Mouse (Mus musculus) lung, embryonic 16.5 days (tissue): Measurements from ENCODE around the gene Dusp1. TPM values are rescaled to one million over a fixed set of nuclear protein-coding genes. Genes with fewer than 3 reads are reported as not detected.

Experiments
- ATAC-seq: fragments of 200-750 bp; cut with Nextera tagmentation; 2 replicates; pipeline ENCODE4 v1.8.0; 2017; ENCODE audit warnings: low read depth, mild to moderate bottlenecking, moderate library complexity
- H3K27ac ChIP-seq: fragments of 300-500 bp; sonication (generic); 2 replicates; pipeline ENCODE4 v1.5.1; 2014; ENCODE audit warnings: mild to moderate bottlenecking, control low read depth, low read length
- H3K27me3 ChIP-seq: fragments of 300-500 bp; sonication (generic); 2 replicates; pipeline ENCODE4 v1.6.1; 2014; ENCODE audit warnings: low read depth, low read length, mixed read lengths; ENCODE audit not compliant: control insufficient read depth, insufficient read depth
- H3K36me3 ChIP-seq: fragments of 300-500 bp; sonication (generic); 2 replicates; pipeline ENCODE4 v1.6.1; 2014; ENCODE audit warnings: low read length; ENCODE audit not compliant: control insufficient read depth, insufficient read depth
- H3K4me1 ChIP-seq: fragments of 300-500 bp; sonication (generic); replicated peaks from 2 replicates; pipeline ENCODE4 v1.6.1; 2014; ENCODE audit warnings: low read length, mixed read lengths; ENCODE audit not compliant: control insufficient read depth, insufficient read depth
- H3K4me2 ChIP-seq: fragments of 300-500 bp; sonication (generic); 2 replicates; pipeline ENCODE4 v1.6.1; 2014; ENCODE audit warnings: low read depth, low read length, control low read depth
- H3K4me3 ChIP-seq: fragments of 300-500 bp; sonication (generic); 2 replicates; pipeline ENCODE4 v1.5.1; 2014; ENCODE audit warnings: mild to moderate bottlenecking, low read length, control low read depth
- H3K9ac ChIP-seq: fragments of 300-500 bp; sonication (generic); 2 replicates; pipeline ENCODE4 v1.6.1; 2014; ENCODE audit warnings: low read length, control low read depth
- H3K9me3 ChIP-seq: fragments of 300-500 bp; sonication (generic); 2 replicates; pipeline ENCODE4 v1.6.1; 2016; ENCODE audit warnings: low read length; ENCODE audit not compliant: control insufficient read depth
- WGBS: fragments of 180-500 bp; shearing (Covaris S2); extraction: QIAGEN DNeasy Blood & Tissue Kit; methylation state at CpG from one replicate; pipeline ENCODE4 v1.1.7; 2014; 5-methylcytosine and 5-hydroxymethylcytosine counted together
- polyA plus RNA-seq: library from polyadenylated mRNA; unstranded; fragments of >200 nt; fragmentation: Nextera tagmentation; extraction: Ambion mirVana; gene quantifications from 2 replicates; pipeline ENCODE4 v1.2.1, GENCODE M21; 2015

Gene Dusp1
- polyA plus RNA-seq, 1 experiment from 2014 or later, result 28.4 TPM

- H3K27ac ChIP-seq, result peak overlapping the region; percentile 77
- no peaks in the 10 kb centered on the region for H3K27me3 ChIP-seq
- no peaks in the 10 kb centered on the region for H3K36me3 ChIP-seq
- peaks cover 18% of the 10 kb centered on the region for H3K4me1 ChIP-seq
- H3K9me3 ChIP-seq, result no peaks in the 10 kb centered on the region
- WGBS, result 24% methylated on average over 9 of the region's 9 CpGs
- ATAC-seq, result peak; percentile 29
- peak overlapping the region; percentile 85 for H3K4me2 ChIP-seq
- peak overlapping the region; percentile 80 for H3K4me3 ChIP-seq
- H3K9ac ChIP-seq, result peak overlapping the region; percentile 76
These were observed 1.2 kb downstream of the Dusp1 start for GRCm38 (mm10) chr17:26560526-26561289.

DNA sequence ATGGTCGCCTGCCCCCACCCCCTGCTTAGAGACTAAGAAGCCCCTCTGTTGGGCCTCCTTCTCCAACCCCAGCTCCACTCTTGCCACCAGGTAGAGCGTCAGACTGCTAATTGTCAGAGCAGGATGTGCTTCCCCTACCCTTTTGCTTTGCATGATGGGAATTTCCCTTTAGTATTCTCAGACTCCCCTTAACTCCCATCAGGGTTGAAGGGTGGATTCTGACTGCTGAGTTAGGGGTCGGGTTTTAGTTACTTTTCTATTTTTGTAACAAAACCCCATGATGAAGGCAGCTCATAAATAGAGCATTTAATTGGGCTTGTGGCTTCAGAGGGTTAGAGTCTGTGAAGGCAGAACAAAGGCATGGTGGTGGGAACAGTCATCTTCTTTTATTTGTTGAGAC lies 8.9 kb downstream of the Dusp1 start:
- peaks cover 12% of the 10 kb centered on the region for H3K4me1 ChIP-seq
- no peaks in the 10 kb centered on the region for H3K27me3 ChIP-seq
- H3K4me3 ChIP-seq, result no peak overlapping the region
- H3K9me3 ChIP-seq, result no peaks in the 10 kb centered on the region
- WGBS, result 61% methylated on average over 3 of the region's 3 CpGs
- no peak overlapping the region for H3K4me2 ChIP-seq
- H3K27ac ChIP-seq, result no peak overlapping the region
- H3K9ac ChIP-seq, result no peak overlapping the region
- no peaks in the 10 kb centered on the region for H3K36me3 ChIP-seq
- no peak for ATAC-seq

DNA sequence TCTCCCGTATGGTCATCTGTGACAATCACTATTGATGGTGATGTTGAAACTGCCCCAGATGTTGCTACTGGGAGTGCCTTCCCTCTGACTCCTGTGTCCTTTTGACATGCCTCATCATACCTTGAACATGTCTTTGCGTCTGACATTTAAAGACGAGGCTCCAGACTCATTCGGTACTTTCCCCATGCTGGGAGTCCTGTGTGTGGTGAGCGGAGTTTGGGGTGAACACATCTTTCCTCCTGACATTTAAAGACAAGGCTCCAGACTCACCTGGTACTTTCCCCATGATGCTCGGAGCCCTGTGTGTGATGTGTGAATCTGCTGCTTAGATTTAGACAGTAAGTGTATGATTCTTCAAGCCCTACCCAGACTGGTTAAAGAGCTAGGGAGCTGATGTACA lies 10.8 kb downstream of the Dusp1 start:
- no peaks in the 10 kb centered on the region for H3K36me3 ChIP-seq
- no peak for ATAC-seq
- 82% methylated on average over 6 of the region's 6 CpGs for WGBS
- H3K4me2 ChIP-seq, result no peak overlapping the region
- H3K27me3 ChIP-seq, result no peaks in the 10 kb centered on the region
- no peak overlapping the region for H3K4me3 ChIP-seq
- peaks cover 19% of the 10 kb centered on the region for H3K4me1 ChIP-seq
- no peak overlapping the region for H3K27ac ChIP-seq
- H3K9me3 ChIP-seq, result no peaks in the 10 kb centered on the region
- no peak overlapping the region for H3K9ac ChIP-seq

- Histone ChIP-seq H3K4me2 (no peak overlapping the region), H3K9ac (no peak overlapping the region), H3K4me1 (peaks cover 26% of the 10 kb centered on the region), H3K9me3 (no peaks in the 10 kb centered on the region), H3K4me3 (no peak overlapping the region), H3K27me3 (no peaks in the 10 kb centered on the region), H3K27ac (peak overlapping the region; percentile 81), H3K36me3 (no peaks in the 10 kb centered on the region)
- peak; percentile 81 for ATAC-seq
- WGBS, result 8% methylated on average over 12 of the region's 12 CpGs
These were observed 12.6 kb downstream of the Dusp1 start for GRCm38 (mm10) chr17:26549148-26549809.

DNA sequence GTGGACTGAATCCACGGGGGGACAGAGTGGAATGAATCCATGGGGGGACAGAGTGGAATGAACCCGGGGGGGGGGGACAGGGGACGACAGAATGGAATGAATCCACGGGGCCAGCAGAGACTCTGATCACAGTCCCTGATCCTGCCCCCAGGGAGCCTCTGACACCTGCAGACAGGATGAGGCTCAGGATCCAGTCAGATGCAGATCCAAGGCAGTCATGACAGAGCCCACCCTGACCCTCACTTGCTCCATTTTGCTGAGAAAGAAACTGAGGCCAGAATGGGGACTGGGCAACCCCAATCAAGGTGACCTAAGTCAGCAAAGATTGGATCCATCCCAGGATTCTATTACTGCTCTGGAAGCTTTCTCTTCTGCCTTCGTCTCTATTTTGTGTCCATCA lies 13.4 kb downstream of the Dusp1 start:
- Histone ChIP-seq H3K9me3 (no peaks in the 10 kb centered on the region), H3K27me3 (no peaks in the 10 kb centered on the region), H3K4me3 (no peak overlapping the region), H3K36me3 (no peaks in the 10 kb centered on the region), H3K9ac (no peak overlapping the region), H3K4me1 (peaks cover 26% of the 10 kb centered on the region), H3K27ac (peak overlapping the region; percentile 81), H3K4me2 (no peak overlapping the region)
- WGBS, result 10% methylated on average over 4 of the region's 5 CpGs
- no peak; the same call in 1 of the 2 replicates for ATAC-seq

GRCm38 (mm10) chr17:26547771-26548170 lies 14.2 kb downstream of the Dusp1 start:
- Histone ChIP-seq H3K4me3 (no peak overlapping the region), H3K27me3 (no peaks in the 10 kb centered on the region), H3K9me3 (no peaks in the 10 kb centered on the region), H3K9ac (peak overlapping the region; percentile 45), H3K4me1 (peaks cover 26% of the 10 kb centered on the region), H3K4me2 (peak overlapping the region; percentile 22; the same call in 1 of the 2 replicates), H3K36me3 (no peaks in the 10 kb centered on the region), H3K27ac (peak overlapping the region; percentile 90)
- 18% methylated on average over 7 of the region's 7 CpGs for WGBS
- ATAC-seq, result peak; percentile 72

- H3K4me3 ChIP-seq, result no peak overlapping the region
- H3K27me3 ChIP-seq, result no peaks in the 10 kb centered on the region
- no peaks in the 10 kb centered on the region for H3K36me3 ChIP-seq
- 54% methylated on average over 8 of the region's 8 CpGs for WGBS
- no peaks in the 10 kb centered on the region for H3K9me3 ChIP-seq
- H3K27ac ChIP-seq, result peak overlapping the region; percentile 63
- 0 out of 2 replicates have a peak overlapping the region, but pooled peaks have one; percentile 14 for H3K9ac ChIP-seq
- ATAC-seq, result no peak
- H3K4me2 ChIP-seq, result no peak overlapping the region
- H3K4me1 ChIP-seq, result peaks cover 32% of the 10 kb centered on the region
These were observed 17.5 kb downstream of the Dusp1 start for GRCm38 (mm10) chr17:26544319-26544963.

- peaks cover 17% of the 10 kb centered on the region for H3K4me1 ChIP-seq
- ATAC-seq, result no peak
- no peak overlapping the region for H3K27ac ChIP-seq
- H3K9me3 ChIP-seq, result no peaks in the 10 kb centered on the region
- WGBS, result 81% methylated on average over 5 of the region's 5 CpGs
- H3K27me3 ChIP-seq, result no peaks in the 10 kb centered on the region
- H3K36me3 ChIP-seq, result no peaks in the 10 kb centered on the region
- no peak overlapping the region for H3K9ac ChIP-seq
- H3K4me3 ChIP-seq, result no peak overlapping the region
- no peak overlapping the region for H3K4me2 ChIP-seq
These were observed 21.8 kb downstream of the Dusp1 start for GRCm38 (mm10) chr17:26540083-26540482.
